Mouse (Mus musculus) limb, embryonic 12.5 days (tissue): ENCODE results near the gene Olfr561. TPM values are rescaled to one million over a fixed set of nuclear protein-coding genes. Genes with fewer than 3 reads are reported as not detected.

ENCODE experiments used
- ATAC-seq: fragments of 200-750 bp; cut with Nextera tagmentation; 2 replicates; pipeline ENCODE4 v1.8.0; 2017; ENCODE audit warnings: low read depth, moderate TSS enrichment; ENCODE audit not compliant: insufficient number of reproducible peaks, insufficient read depth, low FRiP score, low TSS enrichment
- H3K27ac ChIP-seq: fragments of 300-500 bp; sonication (generic); 2 replicates; pipeline ENCODE4 v1.5.1; 2016; ENCODE audit warnings: mild to moderate bottlenecking, moderate library complexity
- H3K27me3 ChIP-seq: fragments of 300-500 bp; sonication (generic); 2 replicates; pipeline ENCODE4 v1.6.1; 2016; ENCODE audit warnings: mild to moderate bottlenecking, moderate library complexity
- H3K36me3 ChIP-seq: fragments of 300-500 bp; sonication (generic); 2 replicates; pipeline ENCODE4 v1.6.1; 2016; ENCODE audit warnings: mild to moderate bottlenecking, moderate library complexity
- H3K4me1 ChIP-seq: fragments of 300-500 bp; sonication (generic); replicated peaks from 2 replicates; pipeline ENCODE4 v1.6.1; 2016
- H3K4me2 ChIP-seq: fragments of 300-500 bp; sonication (generic); 2 replicates; pipeline ENCODE4 v1.6.1; 2016; ENCODE audit warnings: mild to moderate bottlenecking, moderate library complexity
- H3K4me3 ChIP-seq: fragments of 300-500 bp; sonication (generic); replicated peaks from 2 replicates; pipeline ENCODE4 v1.5.1; 2016; ENCODE audit warnings: mild to moderate bottlenecking
- H3K9ac ChIP-seq: fragments of 300-500 bp; sonication (generic); replicated peaks from 2 replicates; pipeline ENCODE4 v1.6.1; 2016; ENCODE audit warnings: mild to moderate bottlenecking, moderate library complexity
- H3K9me3 ChIP-seq: fragments of 300-500 bp; sonication (generic); 2 replicates; pipeline ENCODE4 v1.6.1; 2016; ENCODE audit warnings: mild to moderate bottlenecking, moderate library complexity
- WGBS: fragments of 180-500 bp; shearing (Covaris S2); methylation state at CpG from one replicate; pipeline ENCODE4 v1.1.7; 2016; 5-methylcytosine and 5-hydroxymethylcytosine counted together
- polyA plus RNA-seq: library from polyadenylated mRNA; unstranded; fragments of >200 nt; fragmentation: Nextera tagmentation; extraction: Ambion mirVana; gene quantifications from 2 replicates; pipeline ENCODE4 v1.2.1, GENCODE M21; 2016

Olfr561 gene
- not detected in 2 replicates for polyA plus RNA-seq

- no peak within 1 kb of the TSS for H3K4me3 ChIP-seq
- H3K4me1 ChIP-seq, result no peaks in the 10 kb centered on the region
- no peaks in the 10 kb centered on the region for H3K36me3 ChIP-seq
- H3K4me2 ChIP-seq, result no peak within 1 kb of the TSS
- no peak within 1 kb of the TSS for H3K9ac ChIP-seq
- no peak within 1 kb of the TSS for H3K27ac ChIP-seq
- no peaks in the 10 kb centered on the region for H3K27me3 ChIP-seq
- no peaks in the 10 kb centered on the region for H3K9me3 ChIP-seq
- WGBS, result 80% methylated on average over 2 of the region's 2 CpGs
- ATAC-seq, result no peak
Measured at GRCm38 (mm10) chr7:102770921-102771320, at the start of gene Olfr561. Olfr561 (plus strand) TSS chr7:102771221.

GRCm38 (mm10) chr7:102727391-102727790 lies 43.6 kb upstream of the Olfr561 start, which contains the start of gene Olfr559:
Olfr559 (minus strand) TSS chr7:102727491.
- no peak for ATAC-seq
- no peaks in the 10 kb centered on the region for H3K9me3 ChIP-seq

GRCm38 (mm10) chr7:102733793-102734192 lies 37.2 kb upstream of the Olfr561 start:
- Histone ChIP-seq H3K9ac (no peak overlapping the region), H3K27ac (no peak overlapping the region), H3K4me2 (no peak overlapping the region), H3K4me3 (no peak overlapping the region), H3K9me3 (no peaks in the 10 kb centered on the region), H3K36me3 (no peaks in the 10 kb centered on the region), H3K4me1 (no peaks in the 10 kb centered on the region), H3K27me3 (no peaks in the 10 kb centered on the region)
- 19% methylated on average over 1 of the region's 1 CpGs for WGBS
- ATAC-seq, result 0 out of 2 replicates have a peak, but pooled peaks have one; percentile 31

More at GRCm38 (mm10) chr7:102727391-102727790, 43.6 kb upstream of the Olfr561 start, which contains the start of gene Olfr559:
- no peaks in the 10 kb centered on the region for H3K4me1 ChIP-seq
- H3K36me3 ChIP-seq, result no peaks in the 10 kb centered on the region
- no peaks in the 10 kb centered on the region for H3K27me3 ChIP-seq
- H3K27ac ChIP-seq, result no peak within 1 kb of the TSS
- no peak within 1 kb of the TSS for H3K4me3 ChIP-seq
- H3K9ac ChIP-seq, result no peak within 1 kb of the TSS
- no peak within 1 kb of the TSS for H3K4me2 ChIP-seq

GRCm38 (mm10) chr7:102737705-102738104 lies 33.3 kb upstream of the Olfr561 start:
- H3K4me1 ChIP-seq, result no peaks in the 10 kb centered on the region
- H3K4me3 ChIP-seq, result no peak overlapping the region
- ATAC-seq, result no peak
- H3K27me3 ChIP-seq, result no peaks in the 10 kb centered on the region
- H3K36me3 ChIP-seq, result no peaks in the 10 kb centered on the region
- no peak overlapping the region for H3K4me2 ChIP-seq
- H3K9ac ChIP-seq, result no peak overlapping the region
- H3K9me3 ChIP-seq, result no peaks in the 10 kb centered on the region
- 49% methylated on average over 2 of the region's 2 CpGs for whole genome bisulfite sequencing
- no peak overlapping the region for H3K27ac ChIP-seq

GRCm38 (mm10) chr7:102752086-102752485 lies 18.9 kb upstream of the Olfr561 start:
- no peak overlapping the region for H3K4me3 ChIP-seq
- H3K36me3 ChIP-seq, result no peaks in the 10 kb centered on the region
- H3K27me3 ChIP-seq, result no peaks in the 10 kb centered on the region
- H3K4me1 ChIP-seq, result no peaks in the 10 kb centered on the region
- H3K9ac ChIP-seq, result no peak overlapping the region
- no peaks in the 10 kb centered on the region for H3K9me3 ChIP-seq
- whole genome bisulfite sequencing, result 12% methylated on average over 1 of the region's 1 CpGs
- ATAC-seq, result no peak
- no peak overlapping the region for H3K4me2 ChIP-seq
- no peak overlapping the region for H3K27ac ChIP-seq

- 74% methylated on average over 4 of the region's 4 CpGs for WGBS
- no peaks in the 10 kb centered on the region for H3K27me3 ChIP-seq
- no peak within 1 kb of the TSS for H3K27ac ChIP-seq
- no peaks in the 10 kb centered on the region for H3K36me3 ChIP-seq
- H3K4me3 ChIP-seq, result no peak within 1 kb of the TSS
- H3K9me3 ChIP-seq, result no peaks in the 10 kb centered on the region
- no peaks in the 10 kb centered on the region for H3K4me1 ChIP-seq
- no peak within 1 kb of the TSS for H3K9ac ChIP-seq
- no peak for ATAC-seq
- no peak within 1 kb of the TSS for H3K4me2 ChIP-seq
Measured at GRCm38 (mm10) chr7:102759266-102759665, 11.8 kb upstream of the Olfr561 start, which contains the start of the genes Olfr560 and Olfr78. Olfr560 (minus strand) TSS chr7:102759366. Olfr78 (minus strand) TSS chr7:102759471.

GRCm38 (mm10) chr7:102803180-102803579 lies 32.2 kb downstream of the Olfr561 start, which contains the start of gene Olfr564:
Olfr564 (plus strand) TSS chr7:102803480.
- H3K4me2 ChIP-seq, result no peak within 1 kb of the TSS
- H3K36me3 ChIP-seq, result no peaks in the 10 kb centered on the region
- no peak within 1 kb of the TSS for H3K9ac ChIP-seq
- ATAC-seq, result no peak
- no peaks in the 10 kb centered on the region for H3K9me3 ChIP-seq
- H3K27me3 ChIP-seq, result no peaks in the 10 kb centered on the region
- H3K27ac ChIP-seq, result no peak within 1 kb of the TSS
- H3K4me1 ChIP-seq, result no peaks in the 10 kb centered on the region
- no peak within 1 kb of the TSS for H3K4me3 ChIP-seq

Other genes starting within 250 kb of the Olfr561 start
- gene Olfr547, start 236.5 kb upstream of the Olfr561 start, polyA plus RNA-seq, result not detected in 2 replicates
- gene Olfr548-ps1, start 230.3 kb upstream of the Olfr561 start, polyA plus RNA-seq, result not detected in 2 replicates
- gene Olfr549, start 221.4 kb upstream of the Olfr561 start, polyA plus RNA-seq, result not detected in 2 replicates
- 0.44 and 0.59 TPM in 2 replicates for gene Trim21, start 205.7 kb upstream of the Olfr561 start, polyA plus RNA-seq
- gene Olfr550, start 199.8 kb upstream of the Olfr561 start, polyA plus RNA-seq, result not detected in 2 replicates
- gene Olfr551, start 179.3 kb upstream of the Olfr561 start, polyA plus RNA-seq, result not detected in 2 replicates
- not detected in 2 replicates for gene Olfr552, start 173.5 kb upstream of the Olfr561 start, polyA plus RNA-seq
- gene Olfr553, start 153.0 kb upstream of the Olfr561 start, polyA plus RNA-seq, result not detected in 2 replicates
- not detected in 2 replicates for gene Olfr554, start 132.8 kb upstream of the Olfr561 start, polyA plus RNA-seq
- not detected in 2 replicates for gene Olfr555, start 112.4 kb upstream of the Olfr561 start, polyA plus RNA-seq
- gene Olfr556, start 106.3 kb upstream of the Olfr561 start, polyA plus RNA-seq, result not detected in 2 replicates
- 14.9 and 15.0 TPM in 2 replicates for gene Trim68, start 83.9 kb upstream of the Olfr561 start, polyA plus RNA-seq
- not detected in 2 replicates for gene Olfr557, start 75.3 kb upstream of the Olfr561 start, polyA plus RNA-seq
- not detected in 2 replicates for gene Olfr558, start 69.0 kb upstream of the Olfr561 start, polyA plus RNA-seq
- gene Olfr33, start 52.2 kb upstream of the Olfr561 start, polyA plus RNA-seq, result not detected in 2 replicates
- gene Olfr559, start 43.7 kb upstream of the Olfr561 start, polyA plus RNA-seq, result not detected in 2 replicates
- gene Olfr560, start 11.9 kb upstream of the Olfr561 start, polyA plus RNA-seq, result not detected in 2 replicates
- gene Olfr78, start 11.8 kb upstream of the Olfr561 start, polyA plus RNA-seq, result not detected in 2 replicates
- gene Olfr564, start 32.3 kb downstream of the Olfr561 start, polyA plus RNA-seq, result not detected in 2 replicates
- gene Olfr566, start 87.5 kb downstream of the Olfr561 start, polyA plus RNA-seq, result not detected in 2 replicates
- gene Olfr568, start 105.9 kb downstream of the Olfr561 start, polyA plus RNA-seq, result not detected in 2 replicates
- not detected in 2 replicates for gene Olfr569, start 119.7 kb downstream of the Olfr561 start, polyA plus RNA-seq
- gene Olfr570, start 123.4 kb downstream of the Olfr561 start, polyA plus RNA-seq, result not detected in 2 replicates
- gene Olfr571, start 146.3 kb downstream of the Olfr561 start, polyA plus RNA-seq, result not detected in 2 replicates
- gene Olfr572, start 153.2 kb downstream of the Olfr561 start, polyA plus RNA-seq, result not detected in 2 replicates
- gene Olfr573-ps1, start 171.4 kb downstream of the Olfr561 start, polyA plus RNA-seq, result not detected in 2 replicates
- not detected in 2 replicates for gene Olfr574, start 177.2 kb downstream of the Olfr561 start, polyA plus RNA-seq
- not detected in 2 replicates for gene Olfr575, start 187.6 kb downstream of the Olfr561 start, polyA plus RNA-seq
- gene Olfr576, start 191.4 kb downstream of the Olfr561 start, polyA plus RNA-seq, result not detected in 2 replicates
- not detected in 2 replicates for gene Olfr577, start 204.7 kb downstream of the Olfr561 start, polyA plus RNA-seq
- not detected in 2 replicates for gene Olfr578, start 218.1 kb downstream of the Olfr561 start, polyA plus RNA-seq